Mouse (Mus musculus) adrenal gland, postnatal 14 days (tissue): ENCODE data around the gene Arfgap2. TPM values are rescaled to one million over a fixed set of nuclear protein-coding genes. Genes with fewer than 3 reads are reported as not detected.
"Not testable (repeated sequence)": the region's sequence is repeated elsewhere in the genome, so short reads cannot be mapped to it uniquely, and the experiment has no call there.

Experiments used
- DNase-seq: peaks from one replicate; pipeline ENCODE4 v3.0.0; 2021; ENCODE audit warnings: mixed read lengths
- long read RNA-seq, 2 experiments: library from polyadenylated mRNA; stranded (forward); transcript quantifications; one replicate each; pipeline ENCODE4 v2.0.0; 2021
- total RNA-seq: library from RNA; stranded (reverse); gene quantifications from 2 replicates; pipeline ENCODE4 v1.2.3, GENCODE M21; 2021

The Arfgap2 gene
- total RNA-seq = 82.6 and 83.6 TPM in 2 replicates
- long read RNA-seq, experiment 1, transcript Arfgap2-201 (17 exons, 2,791 nt) = minor isoform, 6 of 205 reads
- long read RNA-seq, experiment 1, transcript Arfgap2-202 (16 exons, 3,068 nt) = major isoform, 175 of 205 reads
- long read RNA-seq, experiment 1, partial matches to known transcripts = 9 of 205 reads
- long read RNA-seq, experiment 1, other reads (novel, unspliced or antisense) = 15 of 205 reads
- long read RNA-seq, experiment 2, transcript Arfgap2-202 (16 exons, 3,068 nt) = major isoform, 108 of 137 reads
- long read RNA-seq, experiment 2, partial matches to known transcripts = 15 of 137 reads
- long read RNA-seq, experiment 2, other reads (novel, unspliced or antisense) = 10 of 137 reads

DNA sequence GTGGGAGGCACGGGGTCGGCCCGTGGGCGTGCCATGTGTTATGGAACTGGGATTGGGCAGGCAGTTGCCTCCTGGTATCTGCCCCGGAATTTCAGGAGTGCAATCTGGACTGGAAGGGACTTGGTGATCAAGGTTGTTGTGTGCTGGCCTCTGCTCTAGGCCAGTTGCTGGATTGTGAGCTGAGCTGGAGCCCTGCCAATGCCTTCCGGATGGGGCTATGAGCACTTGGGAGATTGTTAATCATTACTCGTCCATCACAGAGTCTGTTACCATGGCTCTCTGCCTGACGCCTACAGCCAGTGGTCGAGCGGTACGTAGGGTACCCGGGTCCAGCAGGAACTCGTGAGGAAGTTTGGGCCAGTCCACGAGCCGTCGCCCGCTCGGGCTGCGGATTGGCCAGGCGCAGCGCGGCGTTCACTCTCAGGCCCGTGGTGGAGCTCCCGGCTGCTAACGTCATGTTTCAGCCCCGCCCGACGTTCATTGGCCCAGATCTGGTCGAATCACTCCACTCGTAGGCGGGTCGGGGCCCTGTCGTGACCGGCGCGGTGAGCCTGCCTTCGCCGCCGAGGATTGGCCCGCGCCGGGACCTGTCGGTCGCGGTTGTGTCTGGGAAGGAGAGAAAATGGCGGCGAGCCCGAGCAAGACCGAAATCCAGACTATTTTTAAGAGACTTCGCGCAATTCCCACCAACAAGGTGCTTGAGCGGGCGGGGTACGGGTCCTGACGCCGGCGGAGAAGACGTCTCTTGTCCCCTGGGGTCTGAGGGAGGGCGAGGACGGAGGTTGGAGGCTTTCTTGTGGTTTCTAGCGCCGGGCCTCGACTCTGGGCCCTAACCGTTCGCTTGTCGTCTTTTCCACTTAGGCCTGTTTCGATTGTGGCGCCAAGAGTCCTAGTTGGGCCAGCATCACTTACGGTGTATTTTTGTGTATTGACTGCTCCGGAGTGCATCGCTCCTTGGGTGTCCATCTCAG is at the start of gene Arfgap2:
Arfgap2 (plus strand) TSS at position 264 of the 971 bp plus-strand sequence.
- peak; percentile 99 for DNase-seq

DNA sequence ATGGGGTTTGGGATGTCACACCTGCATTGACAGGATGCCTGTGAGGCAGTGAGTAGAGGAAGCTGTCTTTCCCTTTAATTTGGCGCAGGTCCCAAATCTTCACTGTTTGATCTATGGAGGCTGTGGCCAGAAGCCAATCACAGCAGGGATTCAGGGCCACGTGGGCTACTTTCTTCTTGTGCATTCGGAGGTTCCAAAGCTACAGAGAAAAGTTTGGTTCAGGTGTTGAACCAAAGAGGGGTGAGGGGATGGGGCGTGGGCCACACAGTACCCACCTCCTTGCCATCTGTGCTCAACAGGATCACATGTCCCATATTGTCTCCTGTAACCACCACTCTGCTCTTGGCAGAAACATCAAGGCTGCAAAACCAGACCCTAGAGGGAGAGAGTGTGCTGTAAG is 47.7 kb upstream of the Arfgap2 start:
- peak; percentile 53 for DNase-seq

DNA sequence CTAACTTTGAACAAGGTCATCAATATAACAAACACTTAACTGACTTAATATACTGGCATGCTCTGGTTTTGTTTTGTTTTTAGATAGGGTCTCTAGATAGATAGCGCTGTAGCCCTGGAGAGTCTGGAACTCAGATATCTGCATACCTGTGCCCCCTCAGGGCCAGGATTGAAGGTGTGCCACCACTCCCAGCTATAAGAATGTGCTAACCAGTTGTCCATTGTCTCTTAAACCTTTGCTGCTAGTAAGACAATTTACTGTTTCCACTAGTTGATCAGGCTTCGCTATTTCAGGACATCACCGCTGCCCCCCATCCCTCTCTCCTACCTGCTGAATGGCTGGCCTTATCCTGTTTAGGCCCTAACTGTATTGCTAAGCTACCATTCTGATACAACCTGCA is 44.3 kb upstream of the Arfgap2 start:
- no peak for DNase-seq

DNA sequence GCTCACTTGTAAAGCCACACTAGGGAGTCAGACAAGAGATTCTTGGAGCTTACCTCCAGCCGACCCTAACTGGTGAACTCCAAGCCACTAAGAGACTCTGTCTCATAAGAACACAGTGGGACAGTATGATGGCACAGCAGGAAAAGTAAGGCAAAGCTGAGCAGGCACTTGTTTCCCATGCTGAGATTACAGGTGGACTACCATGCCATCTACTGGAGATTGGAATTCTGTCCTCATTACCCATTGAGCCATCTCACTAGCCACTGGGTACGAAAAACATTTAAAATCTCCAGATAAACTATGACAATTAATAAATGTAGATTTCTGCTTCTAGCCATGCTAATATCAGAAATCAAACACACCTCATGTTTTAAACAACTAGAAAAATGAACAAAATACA is 41.2 kb upstream of the Arfgap2 start:
- no peak for DNase-seq

DNA sequence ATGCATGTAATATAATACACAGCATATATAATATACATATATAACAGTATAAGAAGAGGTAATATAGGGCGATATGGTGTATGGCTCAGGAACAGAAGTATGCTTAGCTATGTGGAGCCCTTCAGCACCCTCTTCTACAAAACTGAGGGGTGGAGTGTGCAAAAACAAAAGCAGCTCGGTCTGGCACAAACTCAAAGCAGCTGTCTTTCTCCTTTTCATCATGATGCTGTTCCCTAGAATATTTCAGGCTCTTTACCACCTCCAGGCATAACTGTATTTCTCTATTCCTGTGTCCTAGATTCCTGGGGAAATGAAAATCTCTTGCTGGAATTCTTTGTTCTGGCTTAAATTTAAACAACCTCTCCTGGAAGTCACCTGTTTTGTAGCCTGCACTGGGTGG is 35.0 kb upstream of the Arfgap2 start:
- DNase-seq = no peak

DNA sequence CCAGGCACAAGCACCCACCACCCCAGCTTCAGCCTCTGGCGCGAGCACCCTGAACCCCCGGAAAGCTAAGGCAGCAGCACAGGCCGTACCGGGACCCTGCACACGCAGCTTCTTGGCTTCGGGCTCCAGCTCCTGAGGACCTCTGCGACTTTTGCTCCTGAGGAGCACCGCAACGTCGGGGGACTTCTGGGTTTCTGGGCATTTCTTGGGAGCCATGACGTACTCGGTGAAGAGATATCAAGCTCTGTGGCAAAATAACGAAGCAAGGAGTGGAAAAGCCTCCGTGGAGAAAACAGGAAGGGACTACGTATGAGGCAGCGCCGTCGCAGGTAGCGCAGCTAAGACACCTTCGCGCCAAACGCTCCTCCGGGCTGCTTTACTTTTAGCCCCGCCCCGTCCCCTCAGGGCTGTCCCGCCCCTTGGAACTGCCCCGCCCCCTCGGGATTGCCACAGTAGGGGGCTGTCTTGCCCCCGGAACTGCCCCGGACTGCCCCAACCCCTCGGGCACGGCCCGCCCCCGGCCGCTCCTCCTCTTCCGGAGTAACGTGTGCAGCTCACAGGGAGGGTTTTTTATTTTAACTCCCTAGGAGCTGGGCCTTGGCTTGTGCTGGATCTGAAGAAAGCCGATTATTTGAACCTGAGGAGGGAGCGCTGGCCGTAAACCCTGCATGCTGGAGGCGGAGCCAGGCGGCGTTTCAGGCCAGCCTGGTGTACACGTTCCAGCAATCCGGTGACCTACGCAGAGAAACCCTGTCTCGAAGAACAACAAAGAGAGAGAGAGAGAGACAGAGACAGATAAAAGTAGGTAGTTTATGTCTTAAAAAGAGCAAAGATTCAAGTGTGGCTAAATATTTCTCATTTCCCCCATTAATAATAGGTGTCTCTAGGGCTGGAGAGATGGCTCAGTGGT is 27.9 kb upstream of the Arfgap2 start, which contains the start of gene Ddb2:
Ddb2 (minus strand) TSS at position 382 of the 910 bp plus-strand sequence.
- DNase-seq = peak; percentile 99

DNA sequence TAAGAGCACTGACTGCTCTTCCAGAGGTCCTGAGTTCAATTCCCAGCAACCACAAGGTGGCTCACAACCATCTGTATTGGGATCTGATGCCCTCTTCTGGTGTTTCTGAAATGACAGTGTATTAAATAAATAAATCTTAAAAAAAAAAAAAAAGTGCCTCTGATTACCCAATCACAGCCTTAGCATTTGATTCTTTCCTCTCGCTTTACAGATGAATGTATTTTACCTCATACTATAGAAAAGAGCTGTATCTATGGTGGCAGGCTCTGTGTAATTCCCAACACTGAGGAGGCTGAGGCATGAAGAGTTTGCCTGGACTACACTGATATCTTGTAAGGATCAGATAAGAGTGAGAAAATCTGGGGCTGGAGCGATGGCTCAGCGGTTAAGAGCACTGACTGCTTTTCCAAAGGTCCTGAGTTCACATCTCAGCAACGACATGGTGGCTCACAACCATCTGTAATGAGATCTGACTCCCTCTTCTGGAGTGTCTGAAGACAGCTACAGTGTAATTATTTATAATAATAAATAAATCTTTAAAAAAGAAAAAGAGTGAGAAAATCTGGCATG is 27.2 kb upstream of the Arfgap2 start:
- not testable (repeated sequence) for DNase-seq

DNA sequence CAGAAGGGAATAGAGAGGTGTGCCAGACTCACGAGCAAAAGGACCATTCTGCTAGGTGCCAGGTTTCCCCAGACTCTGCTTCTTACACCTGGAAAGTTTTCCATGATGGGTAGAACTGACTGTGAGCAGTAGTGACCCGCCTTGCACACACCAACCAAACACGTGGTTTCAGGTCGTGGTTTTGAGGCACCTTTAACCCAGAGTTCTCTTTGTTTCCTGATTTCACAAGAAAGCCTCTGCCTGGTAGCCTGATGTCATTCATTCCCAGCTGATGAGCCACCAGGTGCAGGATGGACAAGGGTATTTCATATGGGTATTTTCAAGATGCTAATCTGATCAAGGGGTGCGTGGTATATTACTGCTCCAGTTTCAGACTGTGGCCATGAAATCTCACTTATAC is 22.2 kb upstream of the Arfgap2 start:
- no peak for DNase-seq

DNA sequence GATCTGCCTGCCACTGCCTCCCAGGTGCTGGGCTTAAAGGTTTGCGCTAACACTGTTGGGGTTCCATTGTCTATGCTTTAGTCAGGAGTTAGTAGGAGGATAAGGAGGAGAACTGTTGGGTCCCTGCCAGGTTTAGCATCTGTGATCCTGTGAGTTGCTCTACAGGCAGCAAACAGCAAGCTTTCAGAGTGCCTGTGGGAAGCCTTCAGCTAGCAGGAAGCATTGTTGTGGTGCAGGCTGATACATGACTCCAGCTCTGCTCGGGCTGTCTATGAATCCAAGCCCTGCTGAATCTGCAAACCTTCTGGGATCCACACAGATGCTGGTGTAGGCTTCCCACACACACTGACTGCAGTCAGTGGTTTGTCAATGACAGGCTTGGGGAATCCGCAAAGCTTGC is 21.4 kb upstream of the Arfgap2 start:
- DNase-seq = no peak

DNA sequence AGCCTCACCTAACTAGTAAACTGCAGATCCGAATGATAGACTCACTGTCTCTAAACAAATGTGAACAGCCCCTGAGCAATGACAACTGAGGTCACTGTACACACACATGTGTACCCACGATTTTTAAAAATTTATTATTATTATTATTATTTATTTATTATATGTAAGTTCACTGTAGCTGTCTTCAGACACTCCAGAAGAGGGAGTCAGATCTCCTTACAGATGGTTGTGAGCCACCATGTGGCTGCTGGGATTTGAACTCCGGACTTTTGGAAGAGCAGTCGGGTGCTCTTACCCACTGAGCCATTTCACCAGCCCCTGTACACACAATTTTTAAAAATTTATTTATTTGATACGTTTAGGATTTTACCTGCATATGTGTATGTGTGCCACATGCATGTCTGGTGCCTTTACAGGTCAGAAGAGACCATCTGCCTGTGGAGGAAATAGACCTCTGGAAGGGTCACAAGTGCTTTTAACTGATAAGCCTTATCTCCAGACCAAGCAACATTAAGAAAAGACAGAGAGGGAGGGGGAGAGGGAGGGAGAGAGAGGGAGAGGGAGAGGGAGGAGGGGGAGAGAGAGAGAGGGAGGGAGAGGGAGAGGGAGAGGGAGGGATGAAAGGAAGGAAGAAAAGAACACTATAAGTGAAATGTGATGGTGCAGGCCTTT is 20.1 kb upstream of the Arfgap2 start:
- no peak for DNase-seq

DNA sequence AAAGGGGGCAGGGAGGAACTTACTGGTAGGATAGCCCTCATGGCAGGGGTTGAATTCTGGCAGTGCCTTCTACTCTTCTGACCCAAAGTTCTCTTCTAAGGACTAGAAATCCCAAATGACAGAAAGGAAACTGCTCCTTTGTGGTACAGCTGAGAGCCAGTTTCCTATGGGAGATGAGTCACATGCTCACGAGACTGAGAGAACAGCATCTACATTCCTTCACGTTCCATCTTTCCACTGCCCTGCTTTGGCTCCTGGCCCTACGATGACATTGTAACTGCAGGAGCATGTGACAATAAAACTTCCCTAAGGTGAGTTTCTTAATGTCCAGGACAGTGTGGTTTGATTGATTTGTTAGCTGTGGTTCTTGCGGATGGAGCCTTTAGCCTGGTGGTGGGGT is 16.4 kb upstream of the Arfgap2 start:
- DNase-seq = no peak

DNA sequence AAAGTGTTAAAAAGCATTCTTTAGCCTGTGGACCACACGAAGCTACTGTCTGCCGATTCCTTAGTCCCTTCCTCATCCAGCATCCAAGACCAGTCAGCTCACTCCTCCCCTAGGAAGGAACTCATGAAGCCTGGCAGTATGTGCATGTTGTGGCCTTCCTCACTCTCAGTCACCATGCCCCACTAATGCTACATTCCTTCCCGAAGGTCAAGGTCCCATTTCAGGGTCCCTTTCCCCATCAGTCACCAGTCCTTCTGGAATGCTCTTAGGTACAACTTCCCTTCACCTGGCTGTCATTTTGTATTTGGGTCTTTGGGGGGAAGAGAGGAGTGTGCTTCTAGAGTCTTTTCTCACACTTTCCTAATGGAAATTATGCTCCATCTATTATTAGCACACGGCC is 12.8 kb upstream of the Arfgap2 start:
- no peak for DNase-seq

DNA sequence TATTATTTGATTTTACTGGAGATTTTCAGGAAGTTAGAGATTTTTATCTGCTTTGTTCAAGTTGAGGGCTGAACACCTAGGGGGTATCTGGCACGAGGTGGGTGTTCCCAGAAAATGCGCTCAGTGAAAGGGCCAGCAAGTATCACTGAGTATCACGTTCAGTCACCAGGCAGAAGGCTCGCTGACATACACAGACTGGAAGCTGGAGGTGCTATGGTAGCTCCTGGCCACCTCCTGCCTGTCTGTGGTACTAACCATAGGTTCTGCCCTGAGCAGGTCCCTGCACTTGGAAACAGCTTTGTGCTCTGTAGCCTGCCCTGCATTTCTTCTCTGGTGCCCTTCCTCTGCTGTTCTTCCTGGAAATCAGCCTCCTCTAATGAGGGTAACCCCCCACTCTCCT is 12.3 kb upstream of the Arfgap2 start:
- no peak for DNase-seq

DNA sequence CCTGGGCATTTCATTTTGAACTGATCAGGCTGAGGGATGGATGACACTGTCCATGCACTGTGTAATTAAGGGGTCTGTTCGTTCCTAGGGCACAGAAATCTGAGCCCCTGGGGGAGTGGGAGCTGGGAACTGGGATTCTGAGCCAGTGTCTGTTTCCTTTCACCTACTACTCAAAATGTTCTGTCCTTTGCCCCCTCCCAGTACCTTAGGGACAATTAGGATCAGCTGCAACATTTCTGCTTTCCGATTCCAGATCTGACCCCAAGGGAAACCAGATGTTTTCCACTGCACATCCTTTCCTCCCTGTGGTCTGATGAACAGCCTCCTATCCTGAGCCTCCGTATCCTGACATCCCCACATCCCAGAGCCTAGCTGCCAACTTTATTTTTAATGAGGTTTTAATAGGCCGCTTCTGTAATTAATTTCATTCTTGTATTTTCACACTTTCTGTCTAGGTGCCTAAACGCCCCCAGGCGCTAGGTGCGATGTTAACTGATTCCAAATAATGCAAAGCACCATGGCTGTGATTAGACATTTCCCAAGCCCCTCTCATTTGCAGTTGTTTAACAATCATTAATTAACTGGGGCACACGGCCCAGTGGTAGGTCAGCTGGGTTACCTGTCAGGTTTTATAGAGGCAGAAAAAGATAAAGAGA is 9.9 kb upstream of the Arfgap2 start:
- no peak for DNase-seq

DNA sequence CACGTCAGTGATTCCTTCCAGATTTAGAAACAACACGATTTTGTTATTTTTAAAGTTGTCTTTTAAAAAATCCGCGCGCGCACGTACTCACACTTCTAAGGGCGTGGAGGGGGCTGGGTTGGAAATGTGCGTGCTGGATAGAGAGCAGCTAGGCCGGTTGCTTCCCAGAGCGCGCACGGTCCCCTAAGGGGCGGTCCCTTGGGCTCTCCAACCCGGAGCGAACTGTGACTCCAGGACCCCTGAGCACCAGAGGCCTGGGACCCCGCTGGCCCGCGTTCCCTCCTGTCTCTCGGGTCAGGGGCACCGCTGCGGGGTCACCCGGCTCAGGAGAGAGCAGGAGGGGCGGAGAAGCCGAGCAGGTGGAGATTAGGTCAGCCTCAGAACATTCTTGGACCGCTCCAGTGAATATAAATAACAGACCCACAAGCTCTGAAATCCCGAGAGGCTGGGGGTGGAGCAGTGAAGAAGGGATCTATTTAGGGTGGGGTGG is 9.1 kb upstream of the Arfgap2 start, which contains the start of gene Pacsin3:
Pacsin3 (plus strand) TSS at position 294 of the 490 bp plus-strand sequence.
- DNase-seq = no peak

DNA sequence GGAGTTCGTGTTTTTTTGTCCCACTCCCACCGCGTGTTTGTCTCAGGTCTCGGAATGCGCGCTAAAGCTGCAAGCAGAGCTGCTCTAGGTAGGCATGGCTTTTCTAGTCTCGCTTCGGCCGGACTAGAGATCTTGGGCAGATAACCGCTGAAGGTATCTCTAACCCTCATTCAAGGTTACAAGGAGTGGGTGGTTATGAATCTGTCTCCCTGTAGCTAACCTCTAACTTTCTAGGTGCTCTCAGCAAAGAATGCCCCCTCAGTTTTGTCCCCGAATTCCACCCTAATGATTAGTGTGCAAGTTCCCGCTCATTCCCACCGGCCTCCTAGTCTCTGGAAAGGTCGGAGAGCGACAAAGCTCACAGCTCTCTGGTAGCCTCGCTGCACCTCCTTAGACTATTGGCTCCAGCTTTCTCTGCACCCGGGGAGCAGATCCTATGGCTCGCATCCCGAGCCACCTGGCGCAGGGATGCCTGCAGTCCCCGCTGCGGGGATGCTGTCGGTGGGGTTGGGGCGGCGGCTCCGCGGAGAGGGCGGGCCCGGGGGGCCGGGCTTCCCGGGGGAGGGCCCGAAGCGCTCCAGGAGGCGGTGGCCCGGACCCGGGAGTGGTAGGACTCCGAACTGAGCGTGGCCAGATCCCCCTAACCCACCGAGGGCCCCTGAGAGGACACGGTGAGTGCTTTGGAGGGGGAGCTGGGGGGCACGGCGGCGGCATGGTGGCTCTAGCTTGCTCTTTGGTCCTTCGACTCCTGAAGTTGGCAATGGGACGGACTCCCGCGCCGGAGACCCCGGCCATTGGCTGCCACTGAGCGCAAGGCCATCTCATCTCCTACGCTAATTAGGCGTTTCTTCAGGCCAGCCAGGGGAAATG is 8.3 kb upstream of the Arfgap2 start:
- peak; percentile 82 for DNase-seq

DNA sequence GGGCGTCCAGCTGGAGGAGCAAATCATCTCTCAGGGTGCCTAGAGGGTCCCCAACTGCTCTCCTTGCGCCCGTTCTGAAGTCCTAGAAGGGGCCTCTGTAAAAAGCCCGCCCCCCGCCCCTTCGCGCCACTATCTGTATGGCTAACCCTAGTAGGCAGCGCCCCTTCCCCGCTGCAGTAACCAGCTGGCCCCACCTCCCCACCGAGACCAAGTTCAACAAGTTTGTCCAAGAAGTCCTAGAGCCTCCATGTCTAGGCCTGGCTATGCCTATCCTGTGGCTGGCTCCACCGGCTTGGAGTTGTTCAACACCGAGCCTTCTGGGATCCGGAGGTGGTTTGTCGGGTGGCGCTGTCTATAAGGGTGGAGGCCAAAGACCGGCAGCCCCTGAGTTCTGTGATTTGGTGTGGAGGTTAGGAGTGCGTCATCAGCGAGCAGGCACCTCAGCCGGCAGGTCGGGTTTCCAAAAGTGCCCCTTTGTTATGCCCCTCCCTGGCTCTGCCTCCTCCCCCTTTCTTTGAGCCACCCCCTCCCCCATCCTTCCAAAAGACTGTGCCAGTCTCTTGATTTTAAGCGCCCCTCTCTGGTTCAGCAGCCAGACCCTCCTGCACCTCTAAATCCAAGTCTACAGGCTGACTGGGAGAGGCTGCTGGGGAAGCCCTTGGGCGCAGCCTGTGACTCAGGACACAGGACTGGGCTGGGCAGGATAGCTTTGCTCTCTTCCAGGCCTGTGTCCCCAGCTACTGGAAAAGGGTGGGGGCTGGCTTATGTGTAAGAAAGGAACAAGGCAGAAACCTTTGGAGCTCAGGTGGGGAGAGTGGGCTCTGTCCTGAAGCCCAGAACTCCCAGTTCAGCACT is 7.4 kb upstream of the Arfgap2 start:
- DNase-seq = peak; percentile 65

DNA sequence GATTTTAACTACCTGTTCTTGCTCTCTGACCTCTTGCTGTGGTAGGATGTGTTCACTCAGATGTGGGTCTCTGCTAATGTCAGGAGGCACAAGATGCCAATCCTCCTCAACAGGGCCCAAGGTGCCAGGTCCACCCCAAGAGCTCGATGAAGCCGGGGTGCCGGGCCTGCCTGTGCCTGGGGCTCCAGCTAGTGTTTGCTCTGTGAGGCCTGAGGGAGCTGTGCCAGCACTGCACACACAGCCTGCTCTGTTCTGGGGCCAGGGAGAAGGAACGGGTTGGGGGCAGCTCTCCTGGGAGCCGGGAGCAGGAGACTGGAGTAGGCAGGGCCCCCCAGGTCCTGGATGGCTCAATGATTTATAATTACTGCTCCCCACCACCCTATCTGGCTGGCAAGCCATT is 6.7 kb upstream of the Arfgap2 start:
- DNase-seq = no peak
